Mouse (Mus musculus): ENCODE results near the gene Rtkn2.
A peak's percentile ranks its signal among the peaks of the same experiment; 100 is the strongest.

The Rtkn2 gene

DNA sequence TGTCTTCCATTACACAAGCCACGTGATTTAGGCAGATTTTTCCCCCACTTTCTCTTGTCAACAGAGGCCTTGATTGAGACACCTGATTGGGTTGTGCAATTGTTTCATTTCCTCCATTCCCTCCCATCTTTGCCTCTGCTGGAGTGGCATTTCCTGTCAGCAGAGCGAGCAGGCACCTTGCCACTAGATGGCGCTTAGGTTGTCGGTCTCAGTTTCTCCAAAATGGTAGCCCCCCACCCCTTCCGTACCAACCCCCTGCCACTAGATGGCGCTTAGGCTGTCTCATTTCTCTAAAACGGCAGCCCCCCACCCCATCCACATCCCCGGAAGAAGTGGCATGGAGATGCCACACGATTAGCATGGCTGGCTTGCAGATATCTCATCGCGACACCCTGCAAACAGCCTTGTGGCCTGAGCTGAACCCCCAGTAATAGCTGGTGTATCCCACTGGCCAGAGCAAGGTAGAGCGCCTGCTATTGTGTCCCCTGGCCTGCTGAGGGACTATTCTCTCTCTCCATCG lies 18.8 kb downstream of the Rtkn2 start:
- peak; percentile 25 for DNase-seq

DNA sequence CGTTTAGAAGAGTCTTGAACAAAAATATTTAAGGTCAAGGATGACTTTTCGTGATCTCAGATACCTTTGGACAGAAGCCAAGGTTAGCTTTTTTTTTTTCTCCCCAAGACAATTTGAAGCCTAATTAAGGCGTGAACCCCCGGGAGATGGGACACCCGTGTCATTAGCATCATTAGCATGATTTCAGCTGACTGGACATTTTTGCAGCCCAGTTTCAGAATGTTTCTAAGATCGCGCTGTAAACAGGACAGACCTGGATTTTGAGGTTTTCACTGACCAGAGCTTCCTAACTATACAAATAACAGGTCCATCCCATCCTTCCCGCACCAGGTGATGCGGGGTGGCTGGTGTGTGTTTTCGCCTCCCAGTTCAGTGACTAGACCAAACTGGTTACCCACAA lies 19.8 kb downstream of the Rtkn2 start:
- no peak for DNase-seq

DNA sequence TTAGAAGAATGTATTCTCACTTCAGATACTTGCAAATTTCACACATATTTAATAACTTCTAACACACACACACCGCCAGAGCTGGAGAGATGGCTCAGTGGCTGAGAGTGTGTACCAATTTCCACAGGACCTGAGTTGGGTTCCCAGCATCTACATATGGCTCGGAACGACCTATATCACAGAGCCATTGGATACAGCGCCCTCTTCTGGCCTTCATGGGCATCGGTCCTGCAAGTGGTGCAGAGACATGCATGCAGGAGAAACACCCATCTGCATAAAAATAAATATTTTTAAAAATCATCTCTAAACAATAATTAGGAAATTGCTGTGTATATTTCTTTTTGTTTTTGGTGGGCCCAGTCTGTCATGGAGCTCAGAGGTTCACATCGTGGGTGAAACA lies 22.1 kb downstream of the Rtkn2 start:
- no peak for DNase-seq

GRCm38 (mm10) chr10:68003651-68004422 lies 24.5 kb downstream of the Rtkn2 start:
- no peak for DNase-seq

DNA sequence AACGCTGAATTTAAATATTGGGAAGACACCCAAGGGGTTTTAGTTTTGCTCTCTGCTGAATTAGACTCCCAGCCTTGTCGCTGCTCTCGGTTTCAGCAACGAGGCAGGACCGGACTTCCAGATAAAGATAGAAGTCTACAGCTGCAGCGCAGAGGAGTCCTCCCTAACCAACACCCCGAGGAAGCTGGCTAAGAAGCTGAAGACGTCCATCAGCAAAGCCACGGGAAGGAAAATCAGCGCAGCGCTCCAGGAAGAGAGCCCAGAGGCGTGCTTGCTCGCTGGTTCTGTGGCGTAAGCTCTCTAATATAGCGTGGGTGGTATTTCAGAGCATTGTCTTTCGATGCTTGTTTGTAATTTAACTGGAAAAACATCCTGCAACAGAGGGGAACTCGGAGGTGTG lies 26.0 kb downstream of the Rtkn2 start:
- no peak for DNase-seq

- DNase-seq = no peak
Measured at GRCm38 (mm10) chr10:68006491-68006890, 27.1 kb downstream of the Rtkn2 start.

- no peak for DNase-seq
Measured at GRCm38 (mm10) chr10:68007103-68007502, 27.7 kb downstream of the Rtkn2 start.

DNA sequence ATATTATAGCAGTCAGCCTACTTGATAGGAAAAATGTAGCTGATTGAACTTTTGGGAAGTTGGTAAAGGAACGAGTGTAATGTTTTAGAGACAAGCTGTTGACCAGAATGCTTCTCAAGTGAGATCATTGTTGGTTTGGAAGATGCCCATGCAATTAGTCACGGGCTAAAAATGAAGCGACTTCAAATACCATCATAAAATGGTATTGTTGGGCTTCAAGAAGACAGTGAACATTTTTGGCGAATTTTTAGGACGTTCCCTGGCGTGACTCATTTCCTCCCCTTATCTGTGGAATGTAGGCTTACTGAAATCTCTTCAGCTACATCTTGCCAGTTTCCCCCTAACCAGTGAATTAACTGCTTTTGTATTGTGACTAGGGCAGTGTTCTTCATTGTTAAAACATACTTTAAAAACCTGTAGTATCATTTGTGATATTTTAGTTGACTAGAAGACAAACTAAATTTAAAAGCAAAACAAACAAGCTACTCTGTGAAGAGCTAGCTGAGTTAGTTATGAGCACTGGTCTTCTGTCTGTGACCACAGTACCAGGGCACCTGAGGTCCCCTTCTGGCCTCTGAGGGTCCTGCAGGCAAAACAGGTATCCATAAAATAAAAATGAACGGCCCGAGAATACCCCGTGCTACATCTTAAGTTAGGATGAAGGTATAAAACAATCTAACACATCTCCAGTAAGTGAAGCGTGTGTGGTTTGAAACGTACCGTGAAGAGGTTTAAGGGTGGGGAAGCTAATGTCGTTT lies 29.0 kb downstream of the Rtkn2 start:
- DNase-seq = peak; percentile 31

GRCm38 (mm10) chr10:68009301-68009700 lies 29.9 kb downstream of the Rtkn2 start:
- no peak for DNase-seq

GRCm38 (mm10) chr10:68009867-68010266 lies 30.5 kb downstream of the Rtkn2 start:
- no peak for DNase-seq

- DNase-seq = peak; percentile 16
Measured at GRCm38 (mm10) chr10:68013137-68013536, 33.8 kb downstream of the Rtkn2 start.

GRCm38 (mm10) chr10:68020755-68021154 lies 41.4 kb downstream of the Rtkn2 start:
- no peak for DNase-seq

- no peak for DNase-seq
Measured at GRCm38 (mm10) chr10:68025660-68026059, 46.3 kb downstream of the Rtkn2 start.

DNA sequence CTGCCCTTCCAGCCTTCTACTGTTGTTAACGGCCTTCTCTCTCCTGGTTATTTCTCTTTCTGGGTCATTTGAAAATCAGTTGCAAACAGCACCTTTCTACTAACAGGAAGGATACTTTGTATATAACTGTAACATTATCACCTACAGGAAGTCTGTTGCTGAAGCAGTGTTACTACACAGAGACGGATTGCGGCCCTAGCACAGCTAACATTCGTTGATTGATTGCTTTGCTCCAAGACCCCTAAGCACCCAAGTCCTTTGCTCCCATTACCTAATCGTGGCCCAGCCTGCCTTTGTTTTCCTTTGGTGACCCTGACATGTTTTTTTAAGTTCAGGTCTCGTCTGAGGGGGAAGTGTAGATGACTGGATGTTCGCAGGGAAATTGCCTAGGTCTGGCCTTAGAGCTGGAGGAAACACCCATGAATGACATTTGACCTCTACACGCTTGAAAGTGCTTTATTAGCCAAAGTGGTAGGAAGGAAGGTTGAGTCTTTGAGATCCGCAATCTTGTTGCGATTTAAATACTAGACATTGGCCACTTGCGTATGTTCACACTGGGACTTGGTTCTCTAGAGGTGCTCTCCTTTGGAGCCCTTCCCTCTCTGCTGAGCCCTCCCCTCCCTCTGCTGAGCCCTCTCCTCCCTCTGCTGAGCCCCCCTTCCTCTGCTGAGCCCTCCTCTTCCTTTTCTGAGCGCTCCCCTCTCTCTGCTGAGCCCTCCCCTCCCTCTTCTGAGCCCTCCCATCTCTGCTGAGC lies 49.1 kb downstream of the Rtkn2 start:
- no peak for DNase-seq

DNA sequence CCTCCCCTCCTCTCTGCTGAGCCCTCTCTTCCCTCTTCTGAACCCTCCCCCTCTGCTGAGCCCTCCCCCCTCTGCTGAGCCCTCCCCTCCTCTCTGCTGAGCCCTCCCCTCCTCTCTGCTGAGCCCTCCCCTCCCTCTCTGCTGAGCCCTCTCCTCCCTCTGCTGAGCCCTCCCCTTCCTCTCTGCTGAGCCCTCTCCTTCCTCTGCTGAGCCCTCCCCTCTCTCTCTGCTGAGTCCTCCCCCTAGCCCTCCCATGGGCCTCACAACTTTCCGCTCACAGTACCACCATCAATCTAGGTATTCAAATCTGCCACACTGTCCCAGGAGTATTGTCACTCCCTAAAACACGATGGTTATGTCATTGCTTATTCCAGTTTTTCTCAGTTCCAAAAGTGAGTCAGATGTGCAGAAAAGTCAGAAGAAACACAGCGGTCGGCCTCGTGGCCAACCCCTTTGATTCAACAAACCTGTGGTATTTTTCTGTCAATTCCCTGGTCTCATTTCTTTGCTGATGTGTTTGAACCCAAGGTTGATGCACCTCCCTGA lies 49.8 kb downstream of the Rtkn2 start:
- DNase-seq = no peak

GRCm38 (mm10) chr10:68030027-68030426 lies 50.7 kb downstream of the Rtkn2 start:
- DNase-seq = peak; percentile 21

DNA sequence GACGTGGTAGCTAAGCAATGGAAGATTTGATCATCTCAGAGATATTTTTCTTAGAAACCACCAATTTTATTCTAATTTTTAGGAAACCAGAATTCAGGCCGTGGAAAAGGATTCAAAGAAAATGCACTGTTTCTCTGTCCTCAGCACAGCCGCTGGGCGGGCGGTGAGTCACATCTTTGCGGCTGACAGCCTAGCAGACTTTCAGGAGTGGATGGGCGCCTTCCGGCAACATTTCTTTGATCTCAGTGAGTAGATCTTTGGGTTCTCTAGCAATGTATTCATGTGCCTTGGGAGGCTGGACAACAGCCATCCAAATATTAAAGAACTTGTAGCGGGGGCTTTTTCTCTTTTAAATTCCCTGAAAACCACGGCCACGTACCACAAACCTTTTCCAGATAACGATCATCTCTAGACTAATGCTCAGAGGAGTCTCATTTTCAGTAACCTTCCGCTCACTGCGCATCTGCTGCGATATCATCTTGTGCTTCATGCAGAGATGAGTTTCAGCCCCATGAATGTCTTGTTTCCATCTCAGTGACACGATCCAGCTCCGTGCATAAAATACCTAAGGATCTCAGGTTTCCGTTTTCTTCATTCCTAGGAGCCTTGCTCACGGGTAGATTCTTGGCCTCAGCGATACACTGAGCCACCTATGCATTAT lies 56.5 kb downstream of the Rtkn2 start:
- DNase-seq = no peak

DNA sequence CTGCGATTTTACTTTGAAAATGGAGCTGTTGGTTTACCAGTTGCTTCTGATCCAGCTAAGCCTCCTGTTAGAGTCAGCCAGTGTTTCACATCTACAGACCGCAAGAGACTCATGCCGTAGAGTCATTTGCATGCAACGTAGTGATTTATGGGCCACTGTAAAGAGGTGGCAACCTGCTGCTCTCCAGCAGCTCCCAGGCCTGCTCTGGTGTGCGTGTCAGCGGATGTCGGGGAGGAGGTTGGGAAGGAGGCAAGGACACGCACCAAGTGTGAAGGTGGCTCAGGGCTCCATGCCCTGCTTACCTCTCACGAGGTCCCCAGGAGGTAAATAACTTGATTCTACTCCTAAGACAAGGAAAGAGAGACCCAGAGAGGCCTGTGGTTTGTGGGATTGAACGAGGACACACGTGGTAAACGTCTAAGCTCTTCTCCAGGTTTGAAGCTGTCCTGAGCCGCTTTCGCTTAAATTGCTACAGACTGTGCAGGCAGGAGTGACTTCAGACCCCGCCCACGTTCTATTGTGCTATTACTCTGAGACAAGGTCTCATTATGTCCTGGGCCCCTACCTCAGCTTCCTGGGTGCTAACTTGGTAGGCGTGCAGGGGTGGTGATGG lies 57.1 kb downstream of the Rtkn2 start:
- no peak for DNase-seq

DNA sequence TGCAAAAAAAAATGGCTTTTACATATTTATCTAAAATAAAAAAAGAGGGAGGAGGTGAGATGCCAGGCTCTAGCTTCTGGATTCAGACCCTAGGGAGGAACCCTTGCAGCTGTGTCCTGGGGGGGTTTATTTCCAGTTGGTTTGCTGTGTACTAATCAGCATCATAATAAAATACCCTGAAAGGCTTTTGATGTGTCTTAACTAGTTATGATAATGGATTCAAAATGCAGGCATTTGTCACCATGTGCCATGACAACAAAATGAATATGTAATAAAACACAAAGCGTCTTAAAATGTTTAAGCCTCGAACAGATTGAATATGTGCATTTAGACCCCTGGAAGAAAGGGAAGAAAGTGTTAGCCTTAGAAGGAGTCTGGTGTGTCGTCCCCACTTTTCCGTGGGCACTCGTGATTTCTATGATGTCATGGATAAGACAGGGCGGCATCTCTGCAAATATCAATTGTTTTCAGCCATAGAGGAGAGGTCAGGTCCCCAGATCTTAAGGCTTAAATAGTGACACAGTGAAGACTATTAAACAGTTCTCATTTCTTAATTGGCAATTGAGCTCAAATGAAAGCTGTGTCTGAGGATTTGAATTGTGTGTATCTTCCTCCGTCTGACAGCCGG lies 59.7 kb downstream of the Rtkn2 start:
- no peak for DNase-seq

DNA sequence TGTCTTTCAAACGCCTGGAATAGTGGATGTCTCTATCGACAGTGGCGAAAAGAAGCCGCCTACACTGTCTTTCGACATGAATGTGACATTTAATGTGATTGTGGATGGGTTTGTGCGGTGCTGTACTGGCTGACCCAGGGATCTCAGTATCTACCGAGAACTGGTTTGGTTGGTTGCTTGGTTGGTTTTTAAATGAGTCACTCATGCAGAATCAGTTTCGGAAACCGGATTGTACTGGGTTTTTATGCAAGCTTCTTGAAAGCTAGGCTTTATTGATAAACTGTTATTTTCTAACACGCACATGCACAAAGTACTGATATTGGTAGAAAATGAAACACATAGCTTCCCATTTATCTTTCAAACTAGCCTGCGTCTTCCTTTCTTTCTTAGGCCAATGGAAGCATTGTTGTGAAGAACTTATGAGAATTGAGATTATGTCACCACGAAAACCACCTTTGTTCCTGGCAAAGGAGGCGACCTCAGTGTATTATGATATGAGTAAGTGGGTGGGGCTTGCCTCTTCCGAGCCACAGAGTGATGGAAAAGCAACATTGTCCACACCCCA lies 60.4 kb downstream of the Rtkn2 start:
- peak; percentile 32 for DNase-seq

DNA sequence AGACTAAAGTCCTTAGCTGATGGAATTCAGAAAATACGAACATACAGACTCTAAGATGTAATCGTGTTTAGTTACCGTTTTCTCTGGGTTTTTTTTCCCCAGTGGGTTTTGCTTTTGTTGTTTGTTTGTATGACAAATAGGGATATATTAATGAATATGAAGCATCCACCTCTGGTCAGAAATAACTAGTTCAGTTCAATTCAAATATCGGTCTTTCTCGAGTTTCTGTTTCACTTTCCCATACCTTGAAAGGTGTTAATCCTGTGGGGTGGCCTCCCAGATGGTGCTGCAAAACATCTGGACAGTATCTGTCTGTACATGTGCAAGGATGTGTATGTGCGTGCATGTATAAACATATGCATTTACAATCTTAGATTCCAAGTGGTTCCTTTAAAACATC lies 61.0 kb downstream of the Rtkn2 start:
- DNase-seq = no peak
